Mouse (Mus musculus): Measurements from ENCODE around the gene Ankrd55. TPM values are rescaled to one million over a fixed set of nuclear protein-coding genes. Genes with fewer than 3 reads are reported as not detected.
A peak's percentile ranks its signal among the peaks of the same experiment; 100 is the strongest.
"Not testable (repeated sequence)": the region's sequence is repeated elsewhere in the genome, so short reads cannot be mapped to it uniquely, and the experiment has no call there.

Gene Ankrd55
- polyA plus RNA-seq, 1 experiment, result 0.27 TPM

GRCm38 (mm10) chr13:112426265-112427135 lies 138.2 kb downstream of the Ankrd55 start:
- WGBS, result 70% methylated on average over 13 of the region's 13 CpGs
- no peaks in the 10 kb centered on the region for H3K36me3 ChIP-seq (ENCODE audit: control insufficient read depth, insufficient read depth, low read length)

DNA sequence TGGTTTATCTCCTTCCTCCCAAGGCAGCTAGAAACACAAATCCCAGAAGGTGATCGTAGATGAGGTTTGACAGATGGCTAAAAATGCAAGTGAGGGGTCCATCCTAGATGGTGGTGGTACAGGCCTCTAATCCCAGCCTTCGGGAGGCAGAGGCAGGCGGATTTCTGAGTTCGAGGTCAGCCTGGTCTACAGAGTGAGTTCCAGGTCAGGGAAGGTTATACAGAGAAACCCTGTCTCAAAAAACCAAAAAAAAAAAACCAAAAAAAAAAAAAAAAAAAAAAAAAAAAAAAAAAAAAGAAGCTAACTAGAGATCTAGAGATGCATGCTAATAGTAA lies 138.9 kb downstream of the Ankrd55 start:
- not testable (repeated sequence) for H3K4me3 ChIP-seq (ENCODE audit: low read depth, low read length); H3K4me1 ChIP-seq (ENCODE audit: control insufficient read depth, insufficient read depth, insufficient read length, low read length); H3K27me3 ChIP-seq (ENCODE audit: control insufficient read depth, insufficient read depth, low read length); H3K36me3 ChIP-seq (ENCODE audit: control insufficient read depth, insufficient read depth, low read length); H3K27ac ChIP-seq (ENCODE audit: insufficient read depth, low read depth, low read length)
- WGBS, result 84% methylated on average over 4 of the region's 4 CpGs

More at GRCm38 (mm10) chr13:112426265-112427135, 138.2 kb downstream of the Ankrd55 start:
- no peaks in the 10 kb centered on the region for H3K27me3 ChIP-seq (ENCODE audit: control insufficient read depth, insufficient read depth, low read length)
- peaks cover 7% of the 10 kb centered on the region for H3K4me1 ChIP-seq (ENCODE audit: control insufficient read depth, insufficient read depth, insufficient read length, low read length)
- peak overlapping the region; percentile 21 for H3K27ac ChIP-seq (ENCODE audit: insufficient read depth, low read depth, low read length)
- H3K4me3 ChIP-seq (ENCODE audit: low read depth, low read length), result no peak overlapping the region
- no peak for TF ChIP-seq POLR2A (IDR thresholded peaks at IDR 0.05; ENCODE audit: low read depth, low read length)
- TF ChIP-seq CTCF (IDR thresholded peaks at IDR 0.05; ENCODE audit: extremely low read depth, insufficient read length, insufficient replicate concordance, low read depth, low read length), result no peak

DNA sequence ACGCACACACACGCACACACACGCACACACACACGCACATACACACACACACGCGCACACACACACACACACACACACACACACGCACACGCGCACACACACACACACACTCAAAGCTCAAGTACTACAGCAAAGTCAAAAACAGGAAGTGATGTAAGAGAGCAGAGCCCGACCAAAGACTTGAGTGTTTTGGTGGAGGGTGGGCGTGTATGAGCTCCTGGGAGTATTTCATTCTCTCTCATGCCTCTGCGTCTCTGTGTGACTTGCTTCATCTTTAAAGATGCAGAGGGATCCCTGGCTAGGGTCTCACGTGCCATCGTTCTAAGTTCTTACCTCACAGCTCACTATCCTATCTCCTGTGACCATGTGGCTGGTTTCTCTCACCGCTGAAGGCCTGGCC lies 139.3 kb downstream of the Ankrd55 start:
- Histone ChIP-seq H3K4me3 (ENCODE audit: low read depth, low read length) (no peak overlapping the region), H3K36me3 (ENCODE audit: control insufficient read depth, insufficient read depth, low read length) (no peaks in the 10 kb centered on the region), H3K4me1 (ENCODE audit: control insufficient read depth, insufficient read depth, insufficient read length, low read length) (peaks cover 7% of the 10 kb centered on the region), H3K27ac (ENCODE audit: insufficient read depth, low read depth, low read length) (no peak overlapping the region; the same call in 1 of the 2 replicates), H3K27me3 (ENCODE audit: control insufficient read depth, insufficient read depth, low read length) (no peaks in the 10 kb centered on the region)
- TF ChIP-seq POLR2A (IDR thresholded peaks at IDR 0.05; ENCODE audit: low read depth, low read length) (no peak), CTCF (IDR thresholded peaks at IDR 0.05; ENCODE audit: extremely low read depth, insufficient read length, insufficient replicate concordance, low read depth, low read length) (no peak)
- WGBS, result 83% methylated on average over 15 of the region's 15 CpGs

DNA sequence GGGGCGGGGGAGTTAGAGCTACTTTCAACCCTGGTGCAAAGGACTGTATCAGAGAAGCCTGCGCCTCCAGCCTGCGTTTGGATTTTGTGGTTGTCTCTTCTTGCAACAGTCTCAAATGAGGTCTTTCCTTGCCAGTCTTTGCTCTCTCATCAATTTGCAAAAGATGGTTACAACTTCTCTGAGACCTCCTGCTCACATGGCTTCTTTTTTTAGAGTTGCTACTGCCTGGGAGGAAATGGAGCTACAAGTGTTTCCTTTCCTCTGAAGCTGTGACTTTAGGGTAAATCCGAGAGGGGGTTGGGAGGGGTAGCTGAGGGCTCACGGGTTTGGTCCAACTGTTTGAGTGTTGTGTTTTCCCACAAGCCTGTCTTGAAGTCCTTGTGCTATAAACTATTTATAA lies 145.0 kb downstream of the Ankrd55 start:
- Histone ChIP-seq H3K4me3 (ENCODE audit: low read depth, low read length) (no peak overlapping the region), H3K4me1 (ENCODE audit: control insufficient read depth, insufficient read depth, insufficient read length, low read length) (no peaks in the 10 kb centered on the region; the same call in 1 of the 2 replicates), H3K36me3 (ENCODE audit: control insufficient read depth, insufficient read depth, low read length) (no peaks in the 10 kb centered on the region), H3K27ac (ENCODE audit: insufficient read depth, low read depth, low read length) (peak overlapping the region; percentile 45; the same call in 1 of the 2 replicates), H3K27me3 (ENCODE audit: control insufficient read depth, insufficient read depth, low read length) (no peaks in the 10 kb centered on the region)
- TF ChIP-seq CTCF (IDR thresholded peaks at IDR 0.05; ENCODE audit: extremely low read depth, insufficient read length, insufficient replicate concordance, low read depth, low read length) (no peak), POLR2A (IDR thresholded peaks at IDR 0.05; ENCODE audit: low read depth, low read length) (no peak)
- 56% methylated on average over 5 of the region's 5 CpGs for WGBS

Other genes with a start within 250 kb of the Ankrd55 start
- gene Il6st, start 175.6 kb downstream of the Ankrd55 start, polyA plus RNA-seq (2012; rRNA removed), result 6.3 and 8.3 TPM in 2 replicates